Mouse (Mus musculus) heart, embryonic 10.5 days (tissue): Measurements from ENCODE around the gene Armc10. TPM values are rescaled to one million over a fixed set of nuclear protein-coding genes. Genes with fewer than 3 reads are reported as not detected.
"Not testable (repeated sequence)": the region's sequence is repeated elsewhere in the genome, so short reads cannot be mapped to it uniquely, and the experiment has no call there.

Experiments
- DNase-seq: peaks from one replicate; pipeline ENCODE4 v3.0.0-alpha.2; 2017; ENCODE audit warnings: low spot score
- H3K27ac ChIP-seq: fragments of 300-500 bp; sonication (generic); 2 replicates; pipeline ENCODE4 v1.5.1; 2016; ENCODE audit warnings: mild to moderate bottlenecking
- H3K27me3 ChIP-seq: fragments of 300-500 bp; sonication (generic); 2 replicates; pipeline ENCODE4 v1.6.1; 2016; ENCODE audit warnings: mild to moderate bottlenecking; ENCODE audit not compliant: poor library complexity, insufficient read depth, severe bottlenecking
- H3K36me3 ChIP-seq: fragments of 300-500 bp; sonication (generic); 2 replicates; pipeline ENCODE4 v1.6.1; 2016; ENCODE audit warnings: mild to moderate bottlenecking, moderate library complexity
- H3K4me1 ChIP-seq: fragments of 300-500 bp; sonication (generic); 2 replicates; pipeline ENCODE4 v1.6.1; 2016; ENCODE audit warnings: mild to moderate bottlenecking
- H3K4me3 ChIP-seq: fragments of 300-500 bp; sonication (generic); 2 replicates; pipeline ENCODE4 v1.5.1; 2016; ENCODE audit warnings: mild to moderate bottlenecking, moderate library complexity
- H3K9me3 ChIP-seq: fragments of 300-500 bp; sonication (generic); 2 replicates; pipeline ENCODE4 v1.6.1; 2016; ENCODE audit warnings: mild to moderate bottlenecking, moderate library complexity
- WGBS: fragments of 180-500 bp; shearing (Covaris S2); methylation state at CpG from one replicate; pipeline ENCODE4 v1.1.7; 2016; 5-methylcytosine and 5-hydroxymethylcytosine counted together
- polyA plus RNA-seq: library from polyadenylated mRNA; unstranded; fragments of >200 nt; fragmentation: Nextera tagmentation; extraction: Ambion mirVana; gene quantifications from 2 replicates; pipeline ENCODE4 v1.2.1, GENCODE M21; 2016

Armc10 gene
- polyA plus RNA-seq, 1 experiment from 2014 or later = 32.8 TPM

- Histone ChIP-seq H3K36me3 (no peaks in the 10 kb centered on the region), H3K4me1 (no peaks in the 10 kb centered on the region), H3K27ac (no peak overlapping the region), H3K27me3 (no peaks in the 10 kb centered on the region), H3K4me3 (peak overlapping the region; percentile 69), H3K9me3 (no peaks in the 10 kb centered on the region)
- 24% methylated on average over 10 of the region's 10 CpGs for WGBS
- DNase-seq = no peak
These were observed 54.7 kb downstream of the Armc10 start for GRCm38 (mm10) chr5:21700272-21700821.

DNA sequence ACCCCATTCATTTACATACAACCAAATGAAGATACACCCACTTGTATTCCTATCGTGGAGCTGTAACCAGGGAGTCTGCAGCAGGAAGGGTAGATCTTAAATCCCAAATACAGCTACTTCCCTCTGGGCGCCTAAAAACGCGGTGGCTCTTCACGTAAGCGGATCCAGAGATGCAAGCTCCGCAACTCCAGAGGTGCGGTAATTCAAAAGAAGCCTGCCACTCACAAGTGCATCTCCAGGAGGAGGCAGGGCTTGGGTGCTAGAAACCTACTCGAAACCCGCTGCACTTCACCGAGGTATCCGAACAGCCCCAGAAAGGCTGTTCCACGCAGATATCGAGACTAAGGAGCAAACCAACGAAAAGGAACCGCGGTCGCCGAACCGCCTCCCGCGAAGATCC, 55.3 kb downstream of the Armc10 start:
- Histone ChIP-seq H3K9me3 (no peaks in the 10 kb centered on the region), H3K27me3 (no peaks in the 10 kb centered on the region), H3K36me3 (no peaks in the 10 kb centered on the region), H3K4me3 (peak overlapping the region; percentile 69), H3K4me1 (no peaks in the 10 kb centered on the region), H3K27ac (peak overlapping the region; percentile 97)
- no peak for DNase-seq
- under 1% methylated on average over 22 of the region's 22 CpGs for WGBS

- H3K27me3 ChIP-seq = no peaks in the 10 kb centered on the region
- under 1% methylated on average over 52 of the region's 59 CpGs for WGBS
- peak; percentile 99 for DNase-seq
- H3K36me3 ChIP-seq = no peaks in the 10 kb centered on the region
- peak within 1 kb of the TSS; percentile 69 for H3K4me3 ChIP-seq
- peak within 1 kb of the TSS; percentile 97 for H3K27ac ChIP-seq
- H3K9me3 ChIP-seq = no peaks in the 10 kb centered on the region
- no peaks in the 10 kb centered on the region for H3K4me1 ChIP-seq
These were observed 55.9 kb downstream of the Armc10 start, which contains the start of gene Napepld for GRCm38 (mm10) chr5:21701351-21702008. Gene Napepld, minus strand, starts transcription at chr5:21701396.

- H3K36me3 ChIP-seq = no peaks in the 10 kb centered on the region
- H3K9me3 ChIP-seq = no peaks in the 10 kb centered on the region
- peak overlapping the region; percentile 97 for H3K27ac ChIP-seq
- no peaks in the 10 kb centered on the region for H3K4me1 ChIP-seq
- peak overlapping the region; percentile 69 for H3K4me3 ChIP-seq
- no peak for DNase-seq
- H3K27me3 ChIP-seq = no peaks in the 10 kb centered on the region
- WGBS = 63% methylated on average over 2 of the region's 2 CpGs
These were observed 56.4 kb downstream of the Armc10 start for GRCm38 (mm10) chr5:21702009-21702364.

GRCm38 (mm10) chr5:21702873-21703475, 57.4 kb downstream of the Armc10 start:
- WGBS = 61% methylated on average over 6 of the region's 6 CpGs
- Histone ChIP-seq H3K36me3 (no peaks in the 10 kb centered on the region), H3K9me3 (no peaks in the 10 kb centered on the region), H3K4me1 (no peaks in the 10 kb centered on the region), H3K27ac (peak overlapping the region; percentile 2; the same call in 1 of the 2 replicates), H3K4me3 (no peak overlapping the region), H3K27me3 (no peaks in the 10 kb centered on the region)
- DNase-seq = no peak

GRCm38 (mm10) chr5:21703708-21704107, 58.1 kb downstream of the Armc10 start:
- H3K4me3 ChIP-seq = no peak overlapping the region
- 55% methylated on average over 3 of the region's 3 CpGs for WGBS
- no peak overlapping the region for H3K27ac ChIP-seq
- H3K27me3 ChIP-seq = no peaks in the 10 kb centered on the region
- no peak for DNase-seq
- H3K4me1 ChIP-seq = no peaks in the 10 kb centered on the region
- no peaks in the 10 kb centered on the region for H3K9me3 ChIP-seq
- no peaks in the 10 kb centered on the region for H3K36me3 ChIP-seq

DNA sequence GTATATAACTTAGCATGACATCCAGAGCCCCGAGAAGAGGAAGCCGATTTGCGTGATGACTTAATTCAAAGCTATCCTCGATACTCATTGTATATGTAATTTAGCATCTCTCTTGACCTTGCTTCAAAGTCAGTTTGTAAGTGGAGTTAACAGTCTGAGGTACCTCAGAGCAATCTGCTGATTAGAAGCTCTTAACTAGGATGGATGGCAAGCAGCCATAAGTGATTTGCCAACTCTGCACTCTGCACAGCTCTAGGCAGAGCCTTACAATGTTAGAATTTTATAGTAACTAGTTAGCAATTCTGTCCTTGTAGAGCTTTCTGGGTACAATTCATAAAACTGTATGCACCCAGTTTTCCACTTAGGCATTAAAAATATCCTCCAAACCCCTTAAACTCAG, 60.9 kb downstream of the Armc10 start:
- H3K27ac ChIP-seq = no peak overlapping the region
- no peaks in the 10 kb centered on the region for H3K27me3 ChIP-seq
- no peaks in the 10 kb centered on the region for H3K36me3 ChIP-seq
- 95% methylated on average over 4 of the region's 4 CpGs for WGBS
- DNase-seq = no peak
- H3K4me1 ChIP-seq = no peaks in the 10 kb centered on the region
- no peak overlapping the region for H3K4me3 ChIP-seq
- no peaks in the 10 kb centered on the region for H3K9me3 ChIP-seq

GRCm38 (mm10) chr5:21708011-21708410, 62.4 kb downstream of the Armc10 start:
- WGBS = 77% methylated on average over 8 of the region's 8 CpGs
- not testable (repeated sequence) for H3K9me3 ChIP-seq, H3K36me3 ChIP-seq, H3K4me3 ChIP-seq, H3K27me3 ChIP-seq, H3K4me1 ChIP-seq, H3K27ac ChIP-seq
- DNase-seq = peak; percentile 16

Other genes with a start within 250 kb of the Armc10 start
- 1.3 and 2.2 TPM in 2 replicates for gene Ccdc146, start 221.1 kb upstream of the Armc10 start, polyA plus RNA-seq
- gene Fam185a, start 220.9 kb upstream of the Armc10 start, polyA plus RNA-seq = 8.6 and 10.3 TPM in 2 replicates
- 3.0 and 9.9 TPM in 2 replicates for gene Lrrc17, start 102.3 kb upstream of the Armc10 start, polyA plus RNA-seq
- 0.22 and 0.26 TPM in 2 replicates for gene Fbxl13, start 179 bp upstream of the Armc10 start, polyA plus RNA-seq
- gene Napepld, start 55.6 kb downstream of the Armc10 start, polyA plus RNA-seq = 3.1 and 3.7 TPM in 2 replicates
- 100 and 115 TPM in 2 replicates for gene Pmpcb, start 91.3 kb downstream of the Armc10 start, polyA plus RNA-seq
- 63.2 and 82.9 TPM in 2 replicates for gene Dnajc2, start 139.4 kb downstream of the Armc10 start, polyA plus RNA-seq
- gene Psmc2, start 139.5 kb downstream of the Armc10 start, polyA plus RNA-seq = 197 and 226 TPM in 2 replicates
- 0.06 TPM in 1 of 2 replicates, not detected in the other for gene Slc26a5, start 219.8 kb downstream of the Armc10 start, polyA plus RNA-seq